Mouse (Mus musculus): ENCODE results near the gene Mta3.

GRCm38 (mm10) chr17:83841011-83841410 lies 135.0 kb downstream of the Mta3 start:
- TF ChIP-seq MAFK (IDR thresholded peaks at IDR 0.05; ENCODE audit: insufficient read depth, low read depth, low read length) (no peak), HCFC1 (IDR thresholded peaks at IDR 0.05; ENCODE audit: borderline replicate concordance, insufficient read depth, low read length) (no peak), ZNF384 (IDR thresholded peaks at IDR 0.05; ENCODE audit: low read depth, low read length) (no peak), ZC3H11A (IDR thresholded peaks at IDR 0.05; ENCODE audit: borderline replicate concordance, low read depth, low read length) (no peak)
